Mouse (Mus musculus): Measurements from ENCODE around the gene Lrfn2.

DNA sequence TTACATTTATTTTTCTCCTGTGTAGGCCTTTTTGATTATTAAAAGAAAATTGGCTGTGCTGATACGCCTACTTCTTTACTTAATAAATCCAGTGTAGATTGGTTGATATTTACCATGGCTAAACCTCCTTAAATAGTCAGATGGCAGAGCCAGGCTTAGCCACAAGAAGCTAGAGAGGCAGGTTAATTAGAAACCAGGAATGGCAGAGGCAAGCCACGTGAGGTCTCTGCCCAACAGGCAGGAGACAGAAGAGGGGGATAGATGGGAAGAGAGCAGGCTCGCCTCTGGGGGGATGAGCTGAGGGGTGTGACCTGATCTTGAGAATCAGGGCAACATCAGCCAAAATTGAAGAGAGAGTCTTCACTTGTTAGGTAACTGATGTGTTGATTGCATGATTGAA, 30.5 kb downstream of the Lrfn2 start:
- TF ChIP-seq POLR2A (IDR thresholded peaks at IDR 0.05; ENCODE audit: insufficient read depth, low read length), result no peak
- TF ChIP-seq EP300 (IDR thresholded peaks at IDR 0.05; ENCODE audit: insufficient read depth, low read depth, low read length), result no peak
